Mouse (Mus musculus): ENCODE measurements around the gene Lrrc43. TPM values are rescaled to one million over a fixed set of nuclear protein-coding genes. Genes with fewer than 3 reads are reported as not detected.

Lrrc43 gene
- 0.20 and 0.61 TPM in 2 replicates for polyA plus RNA-seq (2014; fragmentation: Nextera tagmentation; extraction: Ambion mirVana)

- H3K4me2 ChIP-seq (ENCODE audit: low read depth, low read length) = peak within 1 kb of the TSS; percentile 47
- H3K36me3 ChIP-seq (ENCODE audit: control insufficient read depth, insufficient read depth, low read length) = no peaks in the 10 kb centered on the region
- ATAC-seq (ENCODE audit: low read depth) = 0 out of 2 replicates have a peak, but pooled peaks have one; percentile 55
- DNase-seq (ENCODE audit: low spot score) = peak; percentile 67
- no peak within 1 kb of the TSS for H3K4me3 ChIP-seq (ENCODE audit: low read depth, low read length)
- no peak within 1 kb of the TSS for H3K9ac ChIP-seq (ENCODE audit: low read depth, low read length)
- no peaks in the 10 kb centered on the region; the same call in 1 of the 2 replicates for H3K4me1 ChIP-seq (ENCODE audit: control insufficient read depth, insufficient read depth, low read length)
- H3K27ac ChIP-seq (replicated peaks; ENCODE audit: low read depth, low read length) = no peak within 1 kb of the TSS
- WGBS = 10% methylated on average over 25 of the region's 25 CpGs
- no peaks in the 10 kb centered on the region for H3K27me3 ChIP-seq (replicated peaks; ENCODE audit: control insufficient read depth, insufficient read depth, low read length)
- no peaks in the 10 kb centered on the region for H3K9me3 ChIP-seq (ENCODE audit: control insufficient read depth, low read length)
Observed at GRCm38 (mm10) chr5:123489112-123489785, at the start of gene Lrrc43, which contains the start of gene Il31. Gene Lrrc43 (plus strand): TSS chr5:123489305. Gene Il31 (minus strand): TSS chr5:123489489.

DNA sequence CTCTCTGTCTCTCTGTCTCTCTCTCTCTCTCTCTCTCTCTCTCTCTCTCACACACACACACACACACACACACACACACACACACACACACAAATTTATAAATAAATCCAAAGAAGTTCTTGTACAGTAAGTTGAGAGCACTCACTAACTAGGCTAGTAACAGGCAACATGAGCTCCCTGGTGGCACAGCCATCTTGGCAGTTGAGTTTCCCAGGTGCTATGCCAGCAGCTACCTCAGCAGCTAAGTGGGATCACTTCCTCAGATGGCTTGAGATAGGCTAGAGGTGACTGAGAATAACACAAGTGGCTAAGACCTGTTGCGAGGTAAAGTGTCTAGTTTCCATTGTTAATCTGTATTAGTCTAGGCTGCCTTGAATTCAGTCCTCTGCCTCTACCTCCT, 49.8 kb upstream of the Lrrc43 start:
- Histone ChIP-seq H3K27ac (replicated peaks; ENCODE audit: low read depth, low read length) (no peak overlapping the region), H3K4me2 (ENCODE audit: low read depth, low read length) (no peak overlapping the region), H3K4me3 (ENCODE audit: low read depth, low read length) (no peak overlapping the region), H3K9me3 (ENCODE audit: control insufficient read depth, low read length) (no peaks in the 10 kb centered on the region), H3K4me1 (ENCODE audit: control insufficient read depth, insufficient read depth, low read length) (0 out of 2 replicates have a peak, but pooled peaks cover 6% of the 10 kb centered on the region), H3K9ac (ENCODE audit: low read depth, low read length) (no peak overlapping the region), H3K27me3 (replicated peaks; ENCODE audit: control insufficient read depth, insufficient read depth, low read length) (no peaks in the 10 kb centered on the region), H3K36me3 (ENCODE audit: control insufficient read depth, insufficient read depth, low read length) (peaks cover 19% of the 10 kb centered on the region; the same call in 1 of the 2 replicates)
- DNase-seq (ENCODE audit: low spot score) (no peak), ATAC-seq (ENCODE audit: low read depth) (no peak)
- WGBS = 83% methylated on average over 1 of the region's 1 CpGs

- no peak overlapping the region for H3K4me2 ChIP-seq (ENCODE audit: low read depth, low read length)
- H3K36me3 ChIP-seq (ENCODE audit: control insufficient read depth, insufficient read depth, low read length) = peaks cover 19% of the 10 kb centered on the region; the same call in 1 of the 2 replicates
- no peaks in the 10 kb centered on the region for H3K27me3 ChIP-seq (replicated peaks; ENCODE audit: control insufficient read depth, insufficient read depth, low read length)
- no peak overlapping the region for H3K4me3 ChIP-seq (ENCODE audit: low read depth, low read length)
- ATAC-seq (ENCODE audit: low read depth) = no peak
- no peak overlapping the region for H3K9ac ChIP-seq (ENCODE audit: low read depth, low read length)
- 80% methylated on average over 4 of the region's 4 CpGs for WGBS
- no peak for DNase-seq (ENCODE audit: low spot score)
- H3K4me1 ChIP-seq (ENCODE audit: control insufficient read depth, insufficient read depth, low read length) = 0 out of 2 replicates have a peak, but pooled peaks cover 6% of the 10 kb centered on the region
- no peaks in the 10 kb centered on the region for H3K9me3 ChIP-seq (ENCODE audit: control insufficient read depth, low read length)
- H3K27ac ChIP-seq (replicated peaks; ENCODE audit: low read depth, low read length) = no peak overlapping the region
Observed at GRCm38 (mm10) chr5:123439941-123440340, 49.2 kb upstream of the Lrrc43 start.

DNA sequence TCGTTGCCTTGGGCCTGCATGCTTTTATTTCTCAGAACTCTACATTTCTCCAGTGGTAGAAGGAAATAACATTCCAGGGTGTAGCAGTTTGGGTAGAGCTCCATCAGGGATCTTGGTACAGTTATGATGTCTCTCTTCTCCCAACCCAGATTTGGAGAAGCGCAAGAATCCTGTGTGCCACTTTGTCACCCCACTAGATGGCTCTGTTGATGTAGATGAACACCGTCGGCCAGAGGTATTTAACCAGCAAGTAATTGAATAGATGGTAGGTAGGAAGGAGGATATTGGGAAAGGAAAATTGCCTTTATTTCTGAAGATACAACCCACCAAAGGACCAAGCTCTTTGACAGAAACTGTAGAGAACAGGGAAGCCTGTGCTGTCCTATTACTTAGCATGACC, 48.4 kb upstream of the Lrrc43 start:
- 74% methylated on average over 4 of the region's 4 CpGs for WGBS
- DNase-seq (ENCODE audit: low spot score) (no peak), ATAC-seq (ENCODE audit: low read depth) (no peak)
- Histone ChIP-seq H3K9me3 (ENCODE audit: control insufficient read depth, low read length) (no peaks in the 10 kb centered on the region), H3K27me3 (replicated peaks; ENCODE audit: control insufficient read depth, insufficient read depth, low read length) (no peaks in the 10 kb centered on the region), H3K27ac (replicated peaks; ENCODE audit: low read depth, low read length) (no peak overlapping the region), H3K4me2 (ENCODE audit: low read depth, low read length) (no peak overlapping the region), H3K4me3 (ENCODE audit: low read depth, low read length) (no peak overlapping the region), H3K36me3 (ENCODE audit: control insufficient read depth, insufficient read depth, low read length) (peaks cover 27% of the 10 kb centered on the region; the same call in 1 of the 2 replicates), H3K9ac (ENCODE audit: low read depth, low read length) (no peak overlapping the region), H3K4me1 (ENCODE audit: control insufficient read depth, insufficient read depth, low read length) (0 out of 2 replicates have a peak, but pooled peaks cover 6% of the 10 kb centered on the region)

DNA sequence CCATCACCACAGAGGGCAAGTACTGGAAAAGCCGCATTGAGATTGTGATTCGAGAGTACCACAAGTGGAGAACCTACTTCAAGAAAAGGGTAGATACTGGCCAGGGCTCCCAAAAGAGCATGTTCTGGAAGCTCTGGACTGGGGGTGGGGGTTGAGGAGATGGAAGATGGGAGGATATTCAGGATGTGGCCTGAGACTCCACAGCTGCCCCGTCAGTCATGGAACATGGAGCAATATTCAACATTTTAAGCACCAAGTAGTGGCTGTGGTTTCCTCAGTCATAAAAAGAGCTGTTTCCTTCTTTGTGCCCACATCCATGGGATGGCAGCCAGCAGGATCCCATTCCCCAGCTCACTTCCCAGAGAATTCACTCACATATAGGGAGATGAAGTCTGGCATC, 46.8 kb upstream of the Lrrc43 start:
- Histone ChIP-seq H3K9me3 (ENCODE audit: control insufficient read depth, low read length) (no peaks in the 10 kb centered on the region), H3K4me3 (ENCODE audit: low read depth, low read length) (no peak overlapping the region), H3K4me1 (ENCODE audit: control insufficient read depth, insufficient read depth, low read length) (no peaks in the 10 kb centered on the region), H3K27me3 (replicated peaks; ENCODE audit: control insufficient read depth, insufficient read depth, low read length) (no peaks in the 10 kb centered on the region), H3K9ac (ENCODE audit: low read depth, low read length) (no peak overlapping the region), H3K27ac (replicated peaks; ENCODE audit: low read depth, low read length) (no peak overlapping the region), H3K36me3 (ENCODE audit: control insufficient read depth, insufficient read depth, low read length) (peaks cover 42% of the 10 kb centered on the region; the same call in 1 of the 2 replicates), H3K4me2 (ENCODE audit: low read depth, low read length) (no peak overlapping the region)
- no peak for ATAC-seq (ENCODE audit: low read depth)
- no peak for DNase-seq (ENCODE audit: low spot score)
- 83% methylated on average over 3 of the region's 3 CpGs for WGBS

- WGBS = 46% methylated on average over 4 of the region's 4 CpGs
- H3K4me3 ChIP-seq (ENCODE audit: low read depth, low read length) = no peak overlapping the region
- DNase-seq (ENCODE audit: low spot score) (peak; percentile 74), ATAC-seq (ENCODE audit: low read depth) (peak; percentile 31; the same call in 1 of the 2 replicates)
- H3K9ac ChIP-seq (ENCODE audit: low read depth, low read length) = no peak overlapping the region
- no peaks in the 10 kb centered on the region for H3K27me3 ChIP-seq (replicated peaks; ENCODE audit: control insufficient read depth, insufficient read depth, low read length)
- peaks cover 51% of the 10 kb centered on the region; the same call in 1 of the 2 replicates for H3K36me3 ChIP-seq (ENCODE audit: control insufficient read depth, insufficient read depth, low read length)
- no peak overlapping the region for H3K27ac ChIP-seq (replicated peaks; ENCODE audit: low read depth, low read length)
- no peaks in the 10 kb centered on the region for H3K4me1 ChIP-seq (ENCODE audit: control insufficient read depth, insufficient read depth, low read length)
- no peaks in the 10 kb centered on the region for H3K9me3 ChIP-seq (ENCODE audit: control insufficient read depth, low read length)
- H3K4me2 ChIP-seq (ENCODE audit: low read depth, low read length) = no peak overlapping the region
Observed at GRCm38 (mm10) chr5:123444069-123444468, 45.0 kb upstream of the Lrrc43 start.

DNA sequence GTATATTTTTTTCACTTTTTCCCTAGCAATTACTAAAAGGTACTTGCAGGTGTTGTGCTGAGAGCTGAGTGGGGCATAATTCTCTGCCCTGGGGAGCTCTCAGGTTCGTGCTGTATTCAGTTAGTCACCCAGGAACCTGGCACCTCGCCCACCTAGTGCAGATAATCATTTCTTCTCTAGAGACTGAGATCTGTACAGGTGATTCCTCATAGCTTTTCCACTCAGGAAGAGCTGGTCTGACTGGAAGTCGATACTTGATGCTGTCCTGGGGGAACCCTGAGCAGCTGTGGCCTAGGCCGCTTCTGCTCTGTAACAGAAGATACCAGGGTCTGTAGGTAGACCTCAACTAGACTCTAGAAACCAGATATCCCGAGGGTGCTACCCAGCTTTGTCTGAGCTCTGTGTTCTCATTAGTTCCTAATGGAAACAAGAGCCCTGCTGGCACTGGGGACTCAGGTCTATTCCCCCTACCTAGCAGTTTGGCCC, 44.2 kb upstream of the Lrrc43 start:
- no peaks in the 10 kb centered on the region for H3K9me3 ChIP-seq (ENCODE audit: control insufficient read depth, low read length)
- no peak overlapping the region for H3K4me3 ChIP-seq (ENCODE audit: low read depth, low read length)
- ATAC-seq (ENCODE audit: low read depth) (peak; percentile 72; the same call in 1 of the 2 replicates), DNase-seq (ENCODE audit: low spot score) (peak; percentile 62)
- no peaks in the 10 kb centered on the region for H3K4me1 ChIP-seq (ENCODE audit: control insufficient read depth, insufficient read depth, low read length)
- WGBS = 86% methylated on average over 5 of the region's 5 CpGs
- H3K36me3 ChIP-seq (ENCODE audit: control insufficient read depth, insufficient read depth, low read length) = peaks cover 56% of the 10 kb centered on the region
- H3K27me3 ChIP-seq (replicated peaks; ENCODE audit: control insufficient read depth, insufficient read depth, low read length) = no peaks in the 10 kb centered on the region
- H3K9ac ChIP-seq (ENCODE audit: low read depth, low read length) = no peak overlapping the region
- H3K4me2 ChIP-seq (ENCODE audit: low read depth, low read length) = no peak overlapping the region
- no peak overlapping the region for H3K27ac ChIP-seq (replicated peaks; ENCODE audit: low read depth, low read length)

DNA sequence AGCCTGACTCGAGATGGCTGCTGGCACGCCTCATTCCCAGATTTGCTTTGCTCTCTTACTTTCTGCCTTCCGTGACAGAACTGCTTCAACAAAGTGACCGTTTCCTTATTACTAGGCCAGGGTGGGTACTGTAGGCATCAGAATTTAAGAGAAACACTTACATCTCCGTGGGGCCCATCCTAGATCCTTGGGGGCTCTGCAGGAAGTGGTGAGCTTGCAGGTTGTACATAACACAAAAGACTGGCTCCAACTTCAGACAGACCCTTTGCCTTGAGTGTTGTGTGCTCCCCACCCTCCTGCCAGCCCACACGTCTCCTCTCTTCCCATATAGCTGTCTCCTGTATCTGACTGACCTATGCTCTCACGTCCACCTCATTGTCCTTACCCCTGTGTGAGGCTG, 37.2 kb upstream of the Lrrc43 start:
- H3K27me3 ChIP-seq (replicated peaks; ENCODE audit: control insufficient read depth, insufficient read depth, low read length) = no peaks in the 10 kb centered on the region
- no peaks in the 10 kb centered on the region for H3K9me3 ChIP-seq (ENCODE audit: control insufficient read depth, low read length)
- no peak overlapping the region for H3K4me2 ChIP-seq (ENCODE audit: low read depth, low read length)
- no peak for DNase-seq (ENCODE audit: low spot score)
- no peak overlapping the region for H3K9ac ChIP-seq (ENCODE audit: low read depth, low read length)
- no peak overlapping the region for H3K27ac ChIP-seq (replicated peaks; ENCODE audit: low read depth, low read length)
- ATAC-seq (ENCODE audit: low read depth) = no peak
- peaks cover 77% of the 10 kb centered on the region for H3K36me3 ChIP-seq (ENCODE audit: control insufficient read depth, insufficient read depth, low read length)
- H3K4me3 ChIP-seq (ENCODE audit: low read depth, low read length) = no peak overlapping the region
- WGBS = 89% methylated on average over 7 of the region's 7 CpGs
- no peaks in the 10 kb centered on the region for H3K4me1 ChIP-seq (ENCODE audit: control insufficient read depth, insufficient read depth, low read length)

Data from embryonic facial prominence, embryonic 14.5 days (tissue).